ENCODE assay signal across 9 mouse cellular contexts in the genomic region with DNA sequence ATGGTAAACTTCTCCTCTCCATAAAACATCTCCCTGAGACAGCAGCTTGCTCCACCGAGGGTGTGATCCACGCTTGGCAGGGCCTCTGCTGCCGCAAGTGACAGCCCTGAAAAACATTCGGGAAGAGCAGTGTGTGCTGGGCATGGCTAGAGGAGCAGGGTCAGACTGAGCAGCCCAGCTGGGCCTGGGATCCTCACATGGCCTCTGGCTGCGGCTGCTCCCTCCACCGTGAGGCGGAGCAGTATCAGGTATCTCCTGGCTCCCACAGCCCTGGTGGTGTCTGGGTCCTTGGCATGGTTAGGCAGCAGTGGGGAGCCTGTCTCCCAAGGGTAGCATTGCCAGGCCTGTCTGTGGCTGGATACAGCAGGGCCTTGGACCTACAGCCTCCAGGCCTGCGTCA. TPM values are rescaled to one million over a fixed set of nuclear protein-coding genes. Genes with fewer than 3 reads are reported as not detected.
DNase-seq lines count a peak whose midpoint lies in the region; ATAC-seq and TF ChIP-seq lines count a peak whose summit lies in the region.
"Had no signal": no experiment of that assay in that cellular context is flagged by ENCODE, and none has a peak within 500 bp of the region (broad histone marks: within the 10 kb centered on the region; RNA-seq: fewer than 3 reads in every experiment).

No protein-coding gene starts in this region.

- no peak overlapping the region for H3K9ac ChIP-seq in intestine, postnatal 0 days (ENCODE audit: low read depth, low read length)
- no peak overlapping the region for H3K9ac ChIP-seq in stomach, embryonic 15.5 days

- no peak overlapping the region for H3K4me2 ChIP-seq in intestine, postnatal 0 days (replicated peaks; ENCODE audit: low read depth)
- no peak overlapping the region for H3K4me2 ChIP-seq in stomach, embryonic 15.5 days

- H3K36me3 ChIP-seq in intestine, postnatal 0 days (ENCODE audit: control insufficient read depth, insufficient read depth) = no peaks in the 10 kb centered on the region; the same call in 1 of the 2 replicates
- H3K36me3 ChIP-seq in stomach, embryonic 15.5 days = no peaks in the 10 kb centered on the region

- no peaks in the 10 kb centered on the region for H3K27me3 ChIP-seq in intestine, postnatal 0 days (replicated peaks; ENCODE audit: control insufficient read depth, insufficient read depth, low read length)
- no peaks in the 10 kb centered on the region for H3K27me3 ChIP-seq in stomach, embryonic 15.5 days (replicated peaks)
- H3K27me3 ChIP-seq: megakaryocyte, embryonic 14.5 days had no signal

- 50% methylated on average over 8 of the region's 8 CpGs for WGBS in intestine, postnatal 0 days
- WGBS in stomach, embryonic 15.5 days = 32% methylated on average over 8 of the region's 8 CpGs

- ATAC-seq in intestine, postnatal 0 days = no peak
- ATAC-seq in stomach, embryonic 15.5 days (ENCODE audit: insufficient read depth, low FRiP score, low read depth) = no peak

- no peaks in the 10 kb centered on the region for H3K9me3 ChIP-seq in intestine, postnatal 0 days (ENCODE audit: control insufficient read depth)
- no peaks in the 10 kb centered on the region for H3K9me3 ChIP-seq in stomach, embryonic 15.5 days
- H3K9me3 ChIP-seq: megakaryocyte, embryonic 14.5 days had no signal

- 0 out of 2 replicates have a peak, but pooled peaks have one; percentile 13 for TF ChIP-seq CTCF in intestine, postnatal 0 days (IDR thresholded peaks at IDR 0.05; ENCODE audit: low read depth)

- intact Hi-C loops in gastrocnemius, postnatal 14 days (cut with DNase I; ENCODE audit: low total_unique reads) = no loop called here

- DNase-seq in frontal cortex, postnatal 36 days (ENCODE audit: low spot score in 2 of 2) = peak; percentile 18 to 53
- DNase-seq in frontal cortex, postnatal 14 days (ENCODE audit: low spot score in 2 of 2) = no peak
- peak; percentile 49 for DNase-seq in adrenal gland, postnatal 25 days
- DNase-seq in gastrocnemius, postnatal 14 days = peak; percentile 86
- no peak for DNase-seq in c-Kit-positive CD71-positive TER-119-positive erythroid progenitor cells, embryonic 14.5 days (ENCODE audit: low spot score)
- DNase-seq in right cerebral cortex, postnatal 25 days = no peak

- peaks cover 19% of the 10 kb centered on the region for H3K4me1 ChIP-seq in intestine, postnatal 0 days (replicated peaks; ENCODE audit: control insufficient read depth, insufficient read depth, low read length)
- peaks cover 61% of the 10 kb centered on the region for H3K4me1 ChIP-seq in stomach, embryonic 15.5 days

- H3K27ac ChIP-seq in intestine, postnatal 0 days (ENCODE audit: low read depth, low read length) = no peak overlapping the region
- H3K27ac ChIP-seq in stomach, embryonic 15.5 days = 0 out of 2 replicates have a peak overlapping the region, but pooled peaks have one; percentile 12

- no peak overlapping the region for H3K4me3 ChIP-seq in intestine, postnatal 0 days (ENCODE audit: low read depth, low read length)
- no peak overlapping the region for H3K4me3 ChIP-seq in stomach, embryonic 15.5 days (replicated peaks)
- H3K4me3 ChIP-seq: megakaryocyte, embryonic 14.5 days had no signal

RNA-seq across cellular contexts. Expression of a gene that starts 38.6 kb away (rescaled TPM):
- total RNA-seq in adrenal gland, postnatal 25 days (2021) = 125 and 153 TPM in 2 replicates
- total RNA-seq in gastrocnemius, postnatal 14 days (2021) = 10 to 100 TPM; 30.3 to 36.0 TPM
- 12.4 and 13.5 TPM in 2 replicates for polyA plus RNA-seq in intestine, postnatal 0 days (2015; fragmentation: Nextera tagmentation; extraction: Ambion mirVana)
- polyA plus RNA-seq in stomach, embryonic 15.5 days (2015; fragmentation: Nextera tagmentation; extraction: Ambion mirVana) = 29.0 and 31.3 TPM in 2 replicates

Comparison
In these comparisons a context has a peak if more than half of its experiments do, and no peak if none do; other contexts are left out.
1. DNase-seq: peak in frontal cortex, postnatal 36 days (2 of 2), adrenal gland, postnatal 25 days (single experiment) and gastrocnemius, postnatal 14 days (single experiment); none in frontal cortex, postnatal 14 days (0 of 2), c-Kit-positive CD71-positive TER-119-positive erythroid progenitor cells, embryonic 14.5 days (single experiment) and right cerebral cortex, postnatal 25 days (single experiment).